Mouse (Mus musculus) embryo, embryonic 9.5 days (tissue): ENCODE measurements around the gene Adcy5.

Experiments used
- DNase-seq: peaks from one replicate; pipeline ENCODE4 v3.0.0-alpha.2; 2017; ENCODE audit errors: extremely low spot score

The Adcy5 gene

GRCm38 (mm10) chr16:35205681-35206080 is 51.0 kb downstream of the Adcy5 start:
- DNase-seq: no peak

- DNase-seq: no peak
These were observed 51.7 kb downstream of the Adcy5 start for GRCm38 (mm10) chr16:35206426-35206825.

GRCm38 (mm10) chr16:35208796-35209195 is 54.1 kb downstream of the Adcy5 start:
- DNase-seq: no peak

GRCm38 (mm10) chr16:35209753-35210152 is 55.1 kb downstream of the Adcy5 start:
- DNase-seq: no peak

- no peak for DNase-seq
These were observed 60.4 kb downstream of the Adcy5 start for GRCm38 (mm10) chr16:35215047-35215446.

- DNase-seq: no peak
These were observed 60.8 kb downstream of the Adcy5 start for GRCm38 (mm10) chr16:35215498-35215897.

GRCm38 (mm10) chr16:35216826-35217491 is 62.3 kb downstream of the Adcy5 start:
- DNase-seq: no peak

- no peak for DNase-seq
These were observed 65.7 kb downstream of the Adcy5 start for GRCm38 (mm10) chr16:35220412-35220811.

- DNase-seq: no peak
These were observed 66.9 kb downstream of the Adcy5 start for GRCm38 (mm10) chr16:35221581-35221980.

- no peak for DNase-seq
These were observed 69.3 kb downstream of the Adcy5 start for GRCm38 (mm10) chr16:35223930-35224329.

- DNase-seq: no peak
These were observed 70.0 kb downstream of the Adcy5 start for GRCm38 (mm10) chr16:35224716-35225115.

- DNase-seq: no peak
These were observed 74.9 kb downstream of the Adcy5 start for GRCm38 (mm10) chr16:35229582-35229981.

- no peak for DNase-seq
These were observed 77.6 kb downstream of the Adcy5 start for GRCm38 (mm10) chr16:35232153-35232750.

GRCm38 (mm10) chr16:35233329-35233728 is 78.7 kb downstream of the Adcy5 start:
- no peak for DNase-seq

GRCm38 (mm10) chr16:35237091-35237490 is 82.4 kb downstream of the Adcy5 start:
- no peak for DNase-seq

- no peak for DNase-seq
These were observed 84.8 kb downstream of the Adcy5 start for GRCm38 (mm10) chr16:35239318-35239965.

GRCm38 (mm10) chr16:35239966-35240730 is 85.5 kb downstream of the Adcy5 start:
- DNase-seq: no peak

- no peak for DNase-seq
These were observed 92.7 kb downstream of the Adcy5 start for GRCm38 (mm10) chr16:35247364-35247763.

- DNase-seq: no peak
These were observed 94.1 kb downstream of the Adcy5 start for GRCm38 (mm10) chr16:35248825-35249224.

GRCm38 (mm10) chr16:35249763-35250162 is 95.1 kb downstream of the Adcy5 start:
- DNase-seq: no peak

GRCm38 (mm10) chr16:35251690-35252089 is 97.0 kb downstream of the Adcy5 start:
- no peak for DNase-seq

GRCm38 (mm10) chr16:35252967-35253366 is 98.3 kb downstream of the Adcy5 start:
- no peak for DNase-seq
